Mouse (Mus musculus) spleen, adult 2 months (tissue): ENCODE data around the gene Dpy30.

ENCODE experiments used
- CTCF ChIP-seq: fragments of 200-500 bp; IDR thresholded peaks from 2 replicates; pipeline ENCODE4 v1.5.1; 2011; ENCODE audit warnings: mild to moderate bottlenecking, inconsistent platforms; ENCODE audit not compliant: insufficient read depth, insufficient read length, insufficient replicate concordance; ENCODE audit errors: extremely low read depth
- POLR2A ChIP-seq: fragments of 200-500 bp; IDR thresholded peaks from 2 replicates; pipeline ENCODE4 v1.6.1; 2011; ENCODE audit warnings: low read depth, low read length, inconsistent platforms

DNA sequence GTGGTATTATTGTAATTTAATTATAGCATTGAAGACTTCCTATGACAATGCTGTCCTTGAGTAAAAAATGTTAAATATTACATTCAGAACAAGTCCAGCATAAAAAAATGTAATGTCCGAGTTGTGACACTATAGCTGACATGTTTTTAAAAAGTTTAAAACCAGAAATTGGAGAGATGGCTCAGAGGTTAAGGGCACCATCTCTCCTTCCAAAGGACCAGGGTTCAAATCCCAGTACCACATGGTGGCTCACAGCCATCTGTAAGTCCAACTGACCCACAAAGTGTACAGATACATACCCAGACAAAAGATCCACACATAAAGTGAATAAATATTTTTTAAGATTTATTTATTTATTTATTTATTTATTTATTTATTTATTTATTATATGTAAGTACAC, 17.7 kb downstream of the Dpy30 start:
- TF ChIP-seq POLR2A (no peak), CTCF (no peak)
